Mouse (Mus musculus): ENCODE results near the gene Krt81.

Gene Krt81

DNA sequence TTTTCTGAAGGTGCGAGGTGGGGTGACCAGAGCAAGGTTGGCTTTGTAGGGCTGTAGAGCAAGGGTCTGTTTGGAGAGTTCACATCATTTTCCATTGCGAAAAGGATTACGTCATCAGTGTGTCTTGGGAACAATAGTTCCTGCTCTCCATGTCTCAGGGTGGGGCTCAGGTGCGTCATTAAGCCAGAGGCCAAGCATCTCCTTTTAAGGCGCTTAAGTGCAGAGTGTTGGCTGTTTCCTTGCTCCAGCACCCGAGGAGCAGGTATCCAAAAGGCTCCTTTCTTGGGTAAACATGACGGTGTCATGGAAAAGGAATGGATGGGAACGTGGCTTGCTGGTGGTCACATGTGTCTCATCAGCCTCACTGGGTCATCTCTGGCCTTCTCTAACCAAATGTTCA is 8.8 kb downstream of the Krt81 start:
- DNase-seq (ENCODE audit: low spot score in 2 of 2) = no peak

DNA sequence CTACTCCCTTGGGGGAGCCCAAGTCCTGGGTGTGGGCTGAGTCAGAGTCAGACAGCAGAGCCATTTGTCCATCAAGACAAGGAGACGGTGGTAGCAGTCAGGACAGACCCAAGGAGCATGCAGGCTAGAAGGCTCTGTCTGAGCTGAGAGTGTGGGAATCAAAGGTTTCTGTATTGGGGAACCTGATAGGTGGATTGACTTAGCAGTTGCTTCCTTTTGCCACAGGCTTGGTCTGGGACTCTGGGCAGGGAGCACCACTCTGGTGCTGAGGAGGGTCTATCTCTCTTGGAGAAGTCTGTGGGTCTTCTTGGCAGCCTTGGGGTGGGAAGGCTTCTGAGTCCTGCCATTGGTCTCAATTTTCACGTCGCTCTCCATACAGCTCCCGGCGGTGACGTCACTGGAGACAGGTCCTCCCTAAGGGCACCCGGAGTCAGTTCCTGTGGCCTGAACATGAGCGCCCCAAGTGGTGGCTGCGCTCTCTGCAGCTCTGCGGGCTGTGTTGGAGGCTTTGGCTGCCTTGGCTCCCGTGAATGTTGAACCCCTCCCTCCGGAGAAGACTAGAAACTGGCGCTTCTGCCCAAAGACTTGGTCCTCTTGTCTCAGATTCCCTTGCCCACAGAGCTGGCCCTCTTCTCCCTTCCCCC is 10.3 kb downstream of the Krt81 start:
- peak; percentile 54 to 59 for DNase-seq (ENCODE audit: low spot score in 2 of 2)

DNA sequence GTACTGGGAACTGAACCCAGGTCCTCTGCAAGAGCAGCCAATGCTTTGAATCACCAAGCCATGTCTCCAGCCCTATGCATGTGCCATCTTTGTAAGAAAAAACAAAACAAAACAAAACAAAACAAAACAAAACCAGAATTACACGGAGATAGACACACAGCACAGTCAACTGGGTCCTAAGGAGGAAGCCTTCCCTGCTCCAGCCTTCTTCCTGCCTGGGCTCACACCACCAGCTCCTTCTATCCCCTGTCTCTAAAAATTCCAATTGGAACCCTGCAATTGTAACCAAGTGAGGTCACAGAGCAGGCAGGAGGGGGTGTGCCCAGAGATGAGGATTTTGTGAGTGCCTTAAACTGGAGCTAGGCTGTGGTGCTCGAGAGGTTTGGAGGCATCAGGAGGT is 16.1 kb downstream of the Krt81 start, which contains the start of gene Krt88:
Gene Krt88, plus strand, starts transcription at position 301 of the 400 bp plus-strand sequence.
- no peak for DNase-seq (ENCODE audit: low spot score in 2 of 2)

DNA sequence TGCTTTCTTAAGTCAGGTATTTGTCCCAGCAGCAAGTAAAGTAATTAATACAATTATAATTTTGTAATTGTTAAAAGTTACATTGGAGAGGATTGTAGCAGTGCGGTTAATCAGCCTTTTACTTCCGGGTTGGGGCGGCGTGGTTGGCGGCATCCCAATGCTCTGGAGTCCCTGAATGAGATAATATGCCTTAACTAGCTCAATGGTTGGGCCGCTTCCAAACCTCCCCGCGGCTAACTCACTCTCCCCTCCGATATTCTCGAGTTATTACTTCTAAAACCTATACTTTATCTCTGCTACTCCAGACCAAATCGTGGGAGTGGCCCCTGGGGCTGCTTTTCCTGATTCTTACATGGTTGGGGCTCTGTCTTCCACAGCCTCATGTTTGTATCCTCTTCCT is 17.0 kb downstream of the Krt81 start:
- DNase-seq (ENCODE audit: low spot score in 2 of 2) = no peak

DNA sequence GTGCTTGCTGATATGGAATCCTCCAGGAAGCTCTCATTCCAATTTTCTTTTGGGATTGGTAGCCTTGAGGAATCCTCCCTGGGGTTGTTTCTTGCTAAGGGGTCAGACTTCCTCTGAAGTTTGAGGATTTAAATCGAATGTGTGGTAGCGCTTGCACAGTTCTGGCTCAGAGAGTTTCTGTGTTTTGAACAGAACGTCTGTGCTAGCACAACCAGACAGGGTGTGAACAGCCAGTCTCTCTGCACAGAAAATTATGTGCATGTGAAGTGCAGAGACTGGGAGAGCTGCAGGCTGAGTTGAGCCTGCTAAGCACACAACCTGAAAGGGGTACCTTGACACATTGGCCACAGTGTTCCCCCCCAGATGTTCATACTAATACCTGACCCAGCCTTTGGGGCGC is 22.7 kb downstream of the Krt81 start:
- DNase-seq (ENCODE audit: low spot score in 2 of 2) = no peak

DNA sequence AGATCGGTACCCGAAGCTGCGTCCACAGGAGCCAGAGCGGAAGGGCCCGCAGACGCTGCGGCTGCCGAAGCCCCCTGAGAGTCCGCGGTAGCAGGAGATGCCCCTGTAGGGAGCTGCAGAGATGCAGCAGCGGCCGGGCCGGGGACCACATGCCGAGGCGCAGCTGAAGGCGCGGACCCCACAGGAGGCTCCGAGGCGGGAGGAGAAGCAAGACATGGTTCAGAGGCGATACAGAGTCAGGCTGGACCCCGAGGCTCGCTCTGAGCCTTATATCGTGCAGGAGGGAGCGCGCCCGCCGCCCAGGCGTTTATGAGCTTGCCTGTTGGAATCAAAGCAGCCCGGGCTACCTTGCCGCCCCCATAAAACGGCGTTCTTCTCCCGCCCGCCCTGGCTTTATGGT is 25.0 kb downstream of the Krt81 start, which contains the start of gene Krt87:
Gene Krt87, minus strand, starts transcription at position 250 of the 400 bp plus-strand sequence.
- DNase-seq (ENCODE audit: low spot score in 2 of 2) = no peak

DNA sequence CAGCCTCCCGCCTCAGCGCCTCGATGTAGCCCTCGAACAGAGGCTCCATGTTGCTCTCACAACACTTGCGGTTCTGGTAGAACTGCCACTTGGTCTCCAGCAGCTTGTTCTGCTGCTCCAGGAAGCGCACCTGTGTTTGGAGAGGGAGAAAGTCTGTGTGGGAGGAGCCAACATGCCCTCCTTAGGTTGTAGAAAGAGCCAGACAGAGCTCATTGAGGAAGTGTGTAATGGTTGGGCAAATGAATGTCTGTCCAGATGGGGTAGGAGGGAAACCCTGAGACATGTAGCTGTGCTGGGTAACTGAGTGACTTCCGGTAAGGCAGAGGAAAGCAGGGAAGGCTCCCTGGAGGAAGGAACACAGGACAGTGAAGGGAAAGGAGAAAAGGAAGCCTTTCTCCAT is 26.9 kb downstream of the Krt81 start:
- no peak for DNase-seq (ENCODE audit: low spot score in 2 of 2)

DNA sequence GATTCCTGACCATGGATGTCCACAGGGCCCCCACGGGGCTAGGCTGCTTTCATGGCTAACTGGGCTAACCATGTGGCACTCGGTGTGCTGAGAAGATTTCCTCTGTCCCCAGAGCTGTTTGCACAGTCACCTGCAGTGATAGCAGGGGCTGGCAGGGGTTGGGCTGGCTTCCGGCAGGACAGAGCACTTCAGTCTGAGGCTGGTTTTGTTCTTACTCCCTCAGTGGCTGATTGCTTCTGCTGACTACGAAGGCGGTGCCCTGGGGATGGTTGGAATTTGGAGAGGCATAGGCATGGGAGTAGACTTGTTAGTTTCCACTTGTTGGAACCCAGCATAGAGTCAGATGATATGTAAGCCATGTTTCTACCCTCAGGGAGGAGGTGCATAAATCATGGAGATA is 38.6 kb downstream of the Krt81 start:
- DNase-seq (ENCODE audit: low spot score in 2 of 2) = no peak

DNA sequence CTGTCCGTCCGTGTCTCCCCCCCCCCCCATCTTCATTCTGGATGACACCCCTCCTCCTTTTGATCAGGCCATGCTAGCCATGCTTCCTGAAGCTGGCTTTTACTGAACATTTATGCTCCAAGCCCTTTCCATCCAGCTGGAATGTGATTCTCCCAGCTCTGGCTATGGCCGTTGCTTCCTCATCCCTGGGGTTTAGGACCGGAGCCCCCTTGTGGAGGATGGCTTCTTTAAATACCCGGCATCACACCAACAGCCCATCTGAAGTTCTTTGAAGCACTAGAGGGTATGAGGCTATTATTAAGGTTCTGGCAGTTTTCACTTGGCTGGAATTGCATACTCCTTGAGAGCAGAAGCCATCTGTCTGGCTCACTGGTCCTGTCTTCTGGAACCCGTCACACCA is 42.6 kb downstream of the Krt81 start:
- no peak for DNase-seq (ENCODE audit: low spot score in 2 of 2)

DNA sequence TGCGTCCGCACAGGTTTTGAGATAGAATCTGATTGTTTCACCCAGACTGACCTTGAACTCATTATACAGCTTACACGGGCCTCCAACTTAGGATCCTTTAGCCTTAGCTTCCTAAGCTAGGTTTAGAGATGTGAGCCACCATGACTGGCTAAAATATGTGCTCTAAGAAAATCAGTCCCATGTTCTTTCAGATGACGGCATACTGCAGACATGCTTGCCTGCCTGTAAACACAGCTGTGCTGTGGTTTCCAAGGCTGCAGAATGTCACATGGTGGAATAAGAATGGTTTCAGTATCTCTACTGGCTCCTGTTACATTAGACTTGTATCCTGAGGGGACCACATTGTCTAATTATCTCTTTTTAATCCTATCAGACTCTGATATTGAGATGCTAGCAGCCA is 44.6 kb downstream of the Krt81 start:
- no peak for DNase-seq (ENCODE audit: low spot score in 2 of 2)

DNA sequence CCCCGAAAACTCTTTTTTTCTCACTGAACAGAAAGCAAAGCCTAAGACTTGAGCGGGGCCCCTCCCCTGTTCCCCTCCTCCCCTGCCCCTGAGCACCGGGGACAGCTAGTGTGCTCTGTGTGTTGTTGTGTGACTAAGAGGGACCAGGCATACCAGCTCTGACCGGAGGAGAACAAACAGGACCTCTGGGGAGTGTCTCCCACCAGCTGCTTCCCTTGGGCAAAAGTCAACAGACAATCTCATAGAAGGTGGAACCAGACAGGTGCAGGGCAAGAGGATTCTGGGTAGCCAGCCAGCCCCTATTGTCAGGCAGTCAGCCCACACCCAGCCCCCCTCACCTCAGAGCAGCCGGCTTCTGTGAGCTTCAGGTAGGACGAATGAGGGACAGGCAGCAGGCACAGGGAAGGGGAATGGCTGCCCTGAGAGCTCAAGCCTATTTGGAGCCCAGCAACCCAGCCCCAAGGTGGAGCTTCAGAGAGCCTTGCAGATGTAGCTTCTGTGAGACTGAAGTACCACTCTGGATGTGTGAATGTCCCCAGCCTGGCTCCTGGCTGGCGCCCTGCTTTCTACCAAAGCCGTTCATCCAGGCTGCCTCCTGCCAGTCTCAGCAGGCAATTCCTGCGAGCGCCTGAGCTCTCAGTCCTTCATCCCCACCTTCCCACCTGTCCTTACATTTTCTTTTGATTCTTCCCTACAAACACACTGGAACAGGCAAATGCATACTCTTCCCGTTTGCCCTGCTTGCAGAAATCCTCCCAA is 48.6 kb downstream of the Krt81 start:
- no peak for DNase-seq (ENCODE audit: low spot score in 2 of 2)

DNA sequence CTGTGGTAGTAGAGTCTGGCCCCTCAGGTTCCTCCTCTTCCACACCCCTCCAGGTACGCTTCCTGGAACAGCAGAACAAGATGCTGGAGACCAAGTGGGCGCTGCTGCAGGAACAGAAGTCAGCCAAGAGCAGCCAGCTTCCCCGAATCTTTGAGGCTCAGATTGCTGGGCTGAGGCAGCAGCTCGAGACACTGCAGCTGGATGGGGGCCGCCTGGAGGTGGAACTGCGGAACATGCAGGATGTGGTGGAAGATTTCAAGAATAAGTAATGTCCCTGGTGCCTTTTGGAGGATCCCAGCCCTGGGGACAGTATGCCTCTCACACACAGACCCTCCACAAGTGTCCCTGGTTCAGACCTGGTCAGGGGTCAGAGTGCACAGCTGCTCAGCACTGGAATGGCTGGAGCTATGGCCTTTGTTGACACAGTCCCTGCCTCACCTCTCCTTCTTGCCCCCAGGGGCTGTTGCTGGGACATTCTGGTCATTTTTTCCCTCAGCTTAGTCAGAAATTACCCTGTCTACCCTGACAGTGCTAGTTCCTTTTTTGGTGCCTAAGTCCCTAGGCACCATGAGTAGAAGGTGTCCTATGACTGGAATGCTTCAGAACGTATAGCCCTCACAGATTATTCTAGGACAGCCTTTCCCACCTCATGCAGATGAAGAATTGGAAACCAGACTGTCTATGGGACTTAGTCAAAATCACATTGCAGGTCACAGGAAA is 49.5 kb downstream of the Krt81 start:
- no peak for DNase-seq (ENCODE audit: low spot score in 2 of 2)

DNA sequence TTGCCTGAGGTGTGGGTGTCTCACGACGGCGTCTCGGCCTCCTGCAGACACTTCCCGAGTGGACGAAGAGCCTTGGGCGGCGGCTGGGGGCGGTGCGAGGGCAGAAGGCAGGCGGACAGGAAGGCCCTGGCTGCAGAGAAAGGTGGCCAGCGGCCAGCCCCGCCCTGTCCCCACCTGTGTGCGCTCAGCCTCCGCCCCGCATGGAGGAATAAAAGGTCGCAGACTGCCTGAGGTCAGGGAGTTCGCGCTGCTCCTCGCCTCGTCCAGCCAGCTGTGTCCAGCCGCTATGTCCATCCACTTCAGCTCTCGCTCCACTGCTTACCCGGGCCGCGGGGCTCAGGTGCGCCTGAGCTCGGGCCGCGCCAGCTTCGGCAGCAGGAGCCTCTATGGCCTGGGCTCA is 51.4 kb downstream of the Krt81 start:
- DNase-seq (ENCODE audit: low spot score in 2 of 2) = no peak

DNA sequence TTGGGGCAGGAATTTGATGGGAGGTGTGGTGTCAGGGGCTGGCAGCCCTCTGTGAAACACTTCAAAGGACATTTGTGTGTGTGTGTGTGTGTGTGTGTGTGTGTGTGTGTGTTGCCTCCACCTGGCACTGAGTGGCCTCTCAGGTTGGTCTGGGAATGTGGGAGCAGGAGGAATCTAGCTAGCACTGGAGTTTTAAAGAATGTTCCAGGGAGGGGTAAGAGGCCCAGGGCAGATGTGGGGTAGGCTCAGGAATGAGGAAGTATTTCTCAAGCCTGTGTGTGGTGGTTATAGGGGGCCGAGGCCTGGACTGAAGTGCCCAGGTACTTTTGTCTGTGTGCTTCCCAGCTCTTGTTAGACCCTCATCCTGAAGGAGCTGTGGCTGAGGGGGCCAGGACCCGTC is 52.8 kb downstream of the Krt81 start, which contains the start of gene Krt7:
Gene Krt7, plus strand, starts transcription at position 269 of the 400 bp plus-strand sequence.
- DNase-seq (ENCODE audit: low spot score in 2 of 2) = no peak
